Mouse (Mus musculus) mouse embryonic stem cell (cell line): ENCODE data around the gene Cep170.

Source experiments
- in situ Hi-C, 2 experiments: fragments of 300-500 bp; cut with MboI; formaldehyde crosslinking; loops; 1 replicate in 1 of 2; 3 replicates in 1 of 2; pipeline ENCODE4 v1.14.3; 2019 to 2020; ENCODE audit warnings: low sequenced_read_pairs in 2 of 2, low pct_unique_long_range_greater_than_20kb in 1 of 2, mixed read lengths in 1 of 2; ENCODE audit not compliant: unreplicated experiment in 1 of 2

Cep170 gene

GRCm38 (mm10) chr1:176688251-176688880 lies 125.5 kb downstream of the Cep170 start:
- in situ Hi-C loops = loop anchor here in 1 of 2 experiments (25.0 kb wide), 1 partner anchor 726 kb away; no protein-coding TSS in a partner anchor
